Mouse (Mus musculus) embryo, embryonic 11 days (tissue): ENCODE data around the gene Gpr108.

Source experiments
- DNase-seq: peaks from one replicate; pipeline ENCODE4 v3.0.0-alpha.2; 2015

Gene Gpr108

GRCm38 (mm10) chr17:57243650-57244370 lies 4.4 kb downstream of the Gpr108 start:
- DNase-seq, result no peak

- no peak for DNase-seq
Observed at GRCm38 (mm10) chr17:57237181-57237580, 11.1 kb downstream of the Gpr108 start.

- no peak for DNase-seq
Observed at GRCm38 (mm10) chr17:57235803-57236202, 12.4 kb downstream of the Gpr108 start.

- no peak for DNase-seq
Observed at GRCm38 (mm10) chr17:57234254-57234928, 13.9 kb downstream of the Gpr108 start.

GRCm38 (mm10) chr17:57233038-57233437 lies 15.2 kb downstream of the Gpr108 start:
- peak; percentile 21 for DNase-seq

- DNase-seq, result no peak
Observed at GRCm38 (mm10) chr17:57232200-57232599, 16.0 kb downstream of the Gpr108 start.

GRCm38 (mm10) chr17:57231321-57231771 lies 16.9 kb downstream of the Gpr108 start:
- no peak for DNase-seq

- DNase-seq, result no peak
Observed at GRCm38 (mm10) chr17:57230728-57231125, 17.5 kb downstream of the Gpr108 start.

- no peak for DNase-seq
Observed at GRCm38 (mm10) chr17:57229851-57230727, 18.2 kb downstream of the Gpr108 start.

- no peak for DNase-seq
Observed at GRCm38 (mm10) chr17:57228873-57229272, 19.4 kb downstream of the Gpr108 start.

GRCm38 (mm10) chr17:57228014-57228413 lies 20.2 kb downstream of the Gpr108 start, which contains the start of gene C3:
Gene C3, minus strand, starts transcription at chr17:57228136.
- DNase-seq, result no peak

GRCm38 (mm10) chr17:57227468-57227867 lies 20.8 kb downstream of the Gpr108 start:
- no peak for DNase-seq

- no peak for DNase-seq
Observed at GRCm38 (mm10) chr17:57223313-57223712, 24.9 kb downstream of the Gpr108 start.

GRCm38 (mm10) chr17:57221911-57222310 lies 26.3 kb downstream of the Gpr108 start:
- DNase-seq, result no peak

- DNase-seq, result peak; percentile 50
Observed at GRCm38 (mm10) chr17:57219884-57220207, 28.4 kb downstream of the Gpr108 start.

GRCm38 (mm10) chr17:57219167-57219883 lies 28.9 kb downstream of the Gpr108 start:
- DNase-seq, result peak; percentile 59

GRCm38 (mm10) chr17:57218335-57218900 lies 29.8 kb downstream of the Gpr108 start:
- DNase-seq, result no peak

GRCm38 (mm10) chr17:57214676-57215387 lies 33.4 kb downstream of the Gpr108 start:
- DNase-seq, result peak; percentile 62

- DNase-seq, result no peak
Observed at GRCm38 (mm10) chr17:57211501-57211900, 36.7 kb downstream of the Gpr108 start.

GRCm38 (mm10) chr17:57209330-57209729 lies 38.9 kb downstream of the Gpr108 start:
- DNase-seq, result no peak

GRCm38 (mm10) chr17:57207938-57208337 lies 40.3 kb downstream of the Gpr108 start:
- DNase-seq, result no peak
